Mouse (Mus musculus) cortical plate, adult 2 months (tissue): ENCODE results near the gene Defb21.

ENCODE experiments used
- CTCF ChIP-seq: fragments of 200-500 bp; IDR thresholded peaks from 2 replicates; pipeline ENCODE4 v1.5.1; 2011; ENCODE audit warnings: mild to moderate bottlenecking, control low read depth, low read length; ENCODE audit not compliant: insufficient read depth; ENCODE audit errors: extremely low read depth
- POLR2A ChIP-seq: fragments of 200-500 bp; IDR thresholded peaks from 2 replicates; pipeline ENCODE4 v1.6.1; 2011; ENCODE audit warnings: mild to moderate bottlenecking, low read length, control low read depth; ENCODE audit not compliant: insufficient read depth; ENCODE audit errors: extremely low read depth

DNA sequence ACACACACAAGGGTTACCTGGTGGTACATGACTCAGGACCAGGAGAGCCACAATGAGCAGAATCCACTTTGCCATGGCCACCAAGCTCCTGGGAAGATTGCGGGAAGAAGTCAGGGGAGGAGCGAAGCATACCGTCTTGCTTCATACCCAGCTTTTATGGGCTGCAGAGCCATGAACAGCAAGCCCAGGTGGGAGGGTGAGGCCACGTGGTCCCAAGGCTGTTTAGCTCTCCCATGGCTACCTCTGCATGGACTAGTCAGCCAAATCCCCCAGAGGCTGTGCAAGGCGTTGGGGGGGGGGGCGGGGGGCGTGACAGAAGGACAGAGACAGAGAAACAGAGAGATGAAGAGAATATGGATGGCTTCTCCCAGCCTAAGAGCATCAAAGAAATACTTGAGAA is 50.4 kb downstream of the Defb21 start, which contains the start of gene Defb25:
- no peak for TF ChIP-seq CTCF
- TF ChIP-seq POLR2A, result no peak
